Mouse (Mus musculus): ENCODE data around the gene Grip2. TPM values are rescaled to one million over a fixed set of nuclear protein-coding genes. Genes with fewer than 3 reads are reported as not detected.
A peak's percentile ranks its signal among the peaks of the same experiment; 100 is the strongest.

The Grip2 gene
- polyA plus RNA-seq, 1 experiment from 2014 or later: 0.45 TPM

DNA sequence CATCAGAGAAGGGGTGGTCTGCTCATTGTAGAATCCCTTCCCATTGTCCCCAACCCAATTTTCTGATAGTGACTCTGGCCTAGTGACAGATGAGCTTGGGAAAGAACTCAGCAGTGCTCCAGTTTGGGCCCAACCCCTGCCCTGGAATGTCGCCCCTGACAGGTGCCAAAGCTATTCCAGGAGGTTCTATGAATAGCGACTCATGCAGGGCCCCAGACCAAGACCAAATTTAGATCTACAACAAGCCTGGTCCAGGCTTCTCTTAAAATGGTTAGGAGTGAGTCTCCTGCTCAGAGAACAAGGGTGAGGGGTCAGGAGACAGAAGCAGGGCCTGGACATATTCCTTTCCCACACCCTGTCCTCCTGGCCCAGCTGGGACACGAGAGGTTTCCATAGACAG lies 42.0 kb downstream of the Grip2 start:
- Histone ChIP-seq H3K4me1 (replicated peaks) (no peaks in the 10 kb centered on the region), H3K4me2 (replicated peaks) (no peak overlapping the region), H3K27ac (no peak overlapping the region), H3K9me3 (no peaks in the 10 kb centered on the region), H3K4me3 (replicated peaks) (no peak overlapping the region), H3K9ac (no peak overlapping the region), H3K36me3 (no peaks in the 10 kb centered on the region), H3K27me3 (replicated peaks) (no peaks in the 10 kb centered on the region)
- 75% methylated on average over 3 of the region's 3 CpGs for whole genome bisulfite sequencing
- no peak for ATAC-seq

DNA sequence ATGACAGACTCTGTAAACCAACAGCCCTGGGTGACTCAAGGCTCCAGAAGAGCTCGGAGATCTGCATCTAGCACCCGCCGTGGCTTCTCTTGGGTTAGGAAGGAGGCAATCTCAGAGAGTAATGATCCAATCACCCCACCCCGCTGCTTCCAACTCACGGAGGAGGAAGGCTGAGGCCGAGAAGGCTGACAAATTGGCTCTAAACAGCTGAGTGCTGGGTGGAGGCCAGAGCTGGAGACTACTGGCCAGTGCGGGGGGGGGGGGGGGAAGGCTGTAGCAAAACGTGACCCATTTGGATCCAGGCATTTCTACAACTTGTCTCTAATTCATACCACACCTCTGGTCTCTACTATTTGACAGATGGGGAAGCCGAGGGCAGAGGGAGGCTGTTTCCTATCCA lies 47.8 kb downstream of the Grip2 start:
- Histone ChIP-seq H3K36me3 (no peaks in the 10 kb centered on the region), H3K9me3 (no peaks in the 10 kb centered on the region), H3K4me1 (replicated peaks) (no peaks in the 10 kb centered on the region), H3K4me3 (replicated peaks) (no peak overlapping the region), H3K27me3 (replicated peaks) (0 out of 2 replicates have a peak, but pooled peaks cover 7% of the 10 kb centered on the region), H3K27ac (no peak overlapping the region), H3K4me2 (replicated peaks) (no peak overlapping the region), H3K9ac (no peak overlapping the region)
- 55% methylated on average over 9 of the region's 9 CpGs for WGBS
- ATAC-seq: no peak

DNA sequence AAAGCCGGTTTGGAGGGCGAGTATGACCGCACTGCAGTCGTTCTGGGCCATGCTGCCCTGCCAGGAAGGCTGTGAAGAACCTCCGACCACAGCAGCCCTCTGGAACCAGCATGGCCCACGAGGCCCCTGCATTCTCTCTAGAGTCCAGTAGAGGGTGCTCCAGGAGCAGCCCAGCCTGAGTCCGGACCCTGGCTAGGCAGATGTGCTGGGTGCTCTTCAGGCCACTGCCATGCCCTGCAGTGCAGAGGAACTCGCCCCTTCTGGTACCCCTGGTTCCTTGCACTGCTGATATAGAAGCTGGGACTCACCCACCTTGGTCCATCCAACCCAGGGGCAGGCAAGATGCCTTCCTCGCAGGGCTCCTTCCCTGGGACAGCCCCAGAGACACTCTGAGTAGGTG lies 50.5 kb downstream of the Grip2 start:
- H3K4me3 ChIP-seq (replicated peaks): no peak overlapping the region
- 0 out of 2 replicates have a peak, but pooled peaks cover 7% of the 10 kb centered on the region for H3K27me3 ChIP-seq (replicated peaks)
- H3K4me2 ChIP-seq (replicated peaks): no peak overlapping the region
- ATAC-seq: peak; percentile 74
- no peaks in the 10 kb centered on the region for H3K9me3 ChIP-seq
- no peaks in the 10 kb centered on the region for H3K4me1 ChIP-seq (replicated peaks)
- H3K36me3 ChIP-seq: no peaks in the 10 kb centered on the region
- H3K9ac ChIP-seq: no peak overlapping the region
- no peak overlapping the region for H3K27ac ChIP-seq
- WGBS: 10% methylated on average over 9 of the region's 9 CpGs

DNA sequence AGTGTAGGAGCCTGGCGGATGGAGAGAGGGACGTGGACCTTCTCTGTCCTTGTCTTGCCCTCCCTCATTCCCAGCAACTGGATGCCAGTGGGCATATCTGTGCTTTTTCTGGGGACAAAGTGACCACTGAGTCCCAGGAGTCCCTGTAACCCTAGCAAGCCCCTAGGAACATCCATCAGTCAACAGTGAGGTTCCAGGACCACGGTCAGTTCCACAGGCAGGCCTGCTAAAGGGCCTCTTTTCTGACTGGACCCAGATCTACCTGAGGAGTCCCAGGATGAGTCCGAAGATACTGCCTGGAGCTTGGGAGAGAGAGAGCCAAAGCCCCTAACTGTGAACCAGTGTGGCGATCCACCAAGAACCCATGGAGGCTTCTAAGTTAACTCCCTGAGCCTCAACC lies 53.1 kb downstream of the Grip2 start:
- H3K9ac ChIP-seq: no peak overlapping the region
- no peak for ATAC-seq
- H3K27me3 ChIP-seq (replicated peaks): 0 out of 2 replicates have a peak, but pooled peaks cover 7% of the 10 kb centered on the region
- no peak overlapping the region for H3K4me2 ChIP-seq (replicated peaks)
- no peaks in the 10 kb centered on the region for H3K36me3 ChIP-seq
- no peaks in the 10 kb centered on the region for H3K9me3 ChIP-seq
- no peak overlapping the region for H3K27ac ChIP-seq
- no peaks in the 10 kb centered on the region for H3K4me1 ChIP-seq (replicated peaks)
- H3K4me3 ChIP-seq (replicated peaks): no peak overlapping the region
- WGBS: 71% methylated on average over 5 of the region's 5 CpGs

DNA sequence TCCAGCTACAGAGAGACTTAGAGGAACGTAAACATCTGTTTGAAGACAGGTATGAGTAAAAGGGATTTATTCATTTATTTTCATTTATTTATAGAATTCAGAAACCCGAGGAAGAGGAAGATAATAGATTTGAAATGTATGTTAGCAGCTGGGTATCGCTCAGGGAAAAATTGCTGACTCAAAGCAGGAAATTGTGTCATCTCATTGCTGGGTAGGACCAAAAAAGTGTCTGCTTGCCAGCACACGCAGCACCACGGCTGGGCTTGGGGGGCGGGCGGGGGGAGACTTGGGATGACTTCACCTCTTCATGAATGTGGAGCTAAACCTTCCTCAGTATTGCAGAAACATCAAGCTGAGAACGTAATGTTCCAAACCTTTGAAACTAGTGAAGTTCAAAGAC lies 59.5 kb downstream of the Grip2 start:
- no peak overlapping the region for H3K4me3 ChIP-seq (replicated peaks)
- H3K4me2 ChIP-seq (replicated peaks): no peak overlapping the region
- H3K27ac ChIP-seq: no peak overlapping the region
- no peak overlapping the region for H3K9ac ChIP-seq
- ATAC-seq: no peak
- no peaks in the 10 kb centered on the region for H3K4me1 ChIP-seq (replicated peaks)
- H3K9me3 ChIP-seq: no peaks in the 10 kb centered on the region
- no peaks in the 10 kb centered on the region for H3K27me3 ChIP-seq (replicated peaks)
- 76% methylated on average over 8 of the region's 8 CpGs for WGBS
- no peaks in the 10 kb centered on the region for H3K36me3 ChIP-seq

DNA sequence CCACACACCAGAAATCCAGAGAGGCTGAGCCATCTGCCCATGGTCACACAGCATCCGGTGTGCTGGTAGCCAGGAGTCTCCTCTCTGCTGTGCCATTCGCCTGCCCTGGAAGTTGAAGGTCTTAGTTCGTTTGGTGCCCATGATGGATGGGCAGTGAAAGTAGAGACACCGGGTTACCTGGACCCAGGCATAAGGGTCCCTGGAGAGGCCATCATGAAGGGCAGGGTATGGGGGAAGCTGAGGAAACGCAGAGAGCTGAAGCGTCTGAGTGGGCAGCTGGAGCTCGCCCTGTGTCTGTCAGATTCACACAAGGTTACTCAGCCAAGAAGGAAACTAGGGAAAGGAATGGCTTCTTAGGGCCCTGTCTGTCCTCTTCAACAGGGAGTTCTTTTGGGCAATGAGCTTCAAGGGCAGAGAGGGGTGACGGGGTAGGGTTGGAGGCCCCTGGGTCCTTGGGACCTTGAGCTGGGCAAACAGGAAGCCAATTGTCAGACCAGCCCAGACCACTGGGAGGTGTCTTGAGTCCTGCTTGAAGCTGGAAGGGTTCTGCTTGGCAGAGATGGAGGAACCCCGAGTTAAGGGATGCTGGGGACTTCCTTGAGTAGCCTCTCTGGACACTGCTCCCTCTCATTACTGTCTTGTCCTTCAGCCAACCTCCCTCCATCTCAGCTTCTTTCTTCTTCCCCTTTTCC lies 64.9 kb downstream of the Grip2 start:
- H3K27ac ChIP-seq: no peak overlapping the region
- no peak overlapping the region for H3K4me2 ChIP-seq (replicated peaks)
- no peak for ATAC-seq
- H3K9me3 ChIP-seq: no peaks in the 10 kb centered on the region
- H3K36me3 ChIP-seq: 0 out of 2 replicates have a peak, but pooled peaks cover 1% of the 10 kb centered on the region
- no peaks in the 10 kb centered on the region for H3K4me1 ChIP-seq (replicated peaks)
- H3K4me3 ChIP-seq (replicated peaks): no peak overlapping the region
- 75% methylated on average over 9 of the region's 9 CpGs for WGBS
- H3K27me3 ChIP-seq (replicated peaks): no peaks in the 10 kb centered on the region
- no peak overlapping the region for H3K9ac ChIP-seq

DNA sequence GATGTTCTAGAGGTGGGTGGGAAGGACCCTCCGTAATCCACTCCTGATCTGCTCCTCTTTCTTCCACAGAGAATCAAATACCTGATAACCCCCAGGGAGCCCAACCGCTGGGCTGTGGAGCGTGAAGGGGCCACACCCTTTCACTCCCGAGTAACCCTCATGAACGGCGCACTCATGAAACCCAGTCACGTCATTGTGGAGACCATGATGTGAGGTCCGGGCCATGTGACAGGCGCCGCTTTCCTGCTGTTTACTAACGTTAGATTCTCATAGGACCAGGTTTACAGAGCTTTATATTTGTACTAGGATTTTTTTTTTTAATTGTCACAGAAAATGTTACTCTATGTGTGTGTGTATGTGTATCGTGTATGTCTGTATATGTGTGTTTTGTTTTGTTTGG lies 72.2 kb downstream of the Grip2 start:
- Histone ChIP-seq H3K36me3 (peaks cover 14% of the 10 kb centered on the region), H3K27ac (no peak overlapping the region), H3K4me1 (replicated peaks) (no peaks in the 10 kb centered on the region), H3K4me2 (replicated peaks) (no peak overlapping the region), H3K9ac (no peak overlapping the region), H3K4me3 (replicated peaks) (no peak overlapping the region), H3K27me3 (replicated peaks) (no peaks in the 10 kb centered on the region), H3K9me3 (no peaks in the 10 kb centered on the region)
- ATAC-seq: no peak
- WGBS: 84% methylated on average over 12 of the region's 12 CpGs

DNA sequence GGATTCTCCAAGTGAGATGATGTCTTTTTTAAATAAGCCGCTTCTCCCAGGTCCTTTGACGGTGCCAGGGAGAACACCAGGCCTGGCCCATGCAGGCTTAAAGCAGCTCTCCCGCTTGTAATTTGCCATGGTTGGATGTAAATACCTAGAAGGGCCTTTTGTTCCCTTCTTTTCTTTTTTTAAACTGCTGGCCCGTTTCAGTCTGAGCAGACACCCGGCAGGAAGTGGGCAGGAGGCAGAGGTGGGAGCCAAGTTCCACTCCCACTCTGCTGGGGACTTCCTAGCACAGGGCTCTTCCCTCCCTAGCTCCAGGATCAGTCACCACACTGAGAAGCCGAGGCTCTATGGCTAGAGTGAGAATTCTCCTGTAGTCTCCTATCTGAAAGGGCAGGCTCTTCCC lies 73.0 kb downstream of the Grip2 start:
- Histone ChIP-seq H3K9ac (no peak overlapping the region), H3K4me2 (replicated peaks) (no peak overlapping the region), H3K9me3 (no peaks in the 10 kb centered on the region), H3K4me3 (replicated peaks) (no peak overlapping the region), H3K4me1 (replicated peaks) (no peaks in the 10 kb centered on the region), H3K36me3 (peaks cover 17% of the 10 kb centered on the region), H3K27ac (no peak overlapping the region), H3K27me3 (replicated peaks) (no peaks in the 10 kb centered on the region)
- 57% methylated on average over 6 of the region's 6 CpGs for WGBS
- no peak for ATAC-seq

DNA sequence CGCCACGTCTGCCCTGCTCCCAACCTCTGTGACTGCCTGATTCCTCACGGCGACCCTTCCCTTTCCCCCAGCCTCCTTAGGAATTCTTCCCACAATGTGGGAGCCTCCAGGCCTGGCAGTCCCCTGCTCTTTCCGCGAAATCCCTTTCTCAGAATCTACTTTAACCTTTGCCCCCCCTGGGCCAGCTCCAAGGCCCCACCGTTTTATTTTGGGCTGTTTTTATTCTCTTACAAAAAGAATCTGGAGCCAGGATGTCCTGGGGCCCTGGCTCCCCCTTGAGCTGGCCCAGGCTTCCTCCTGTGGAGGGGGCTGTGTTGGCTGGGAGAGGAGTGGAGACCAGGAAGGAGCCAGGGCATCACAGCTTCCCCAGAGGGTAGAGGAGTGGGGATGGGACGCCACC lies 74.2 kb downstream of the Grip2 start:
- WGBS: 65% methylated on average over 8 of the region's 8 CpGs
- H3K36me3 ChIP-seq: peaks cover 29% of the 10 kb centered on the region
- H3K4me3 ChIP-seq (replicated peaks): no peak overlapping the region
- no peak overlapping the region for H3K4me2 ChIP-seq (replicated peaks)
- no peak overlapping the region for H3K9ac ChIP-seq
- H3K4me1 ChIP-seq (replicated peaks): no peaks in the 10 kb centered on the region
- ATAC-seq: no peak
- H3K27ac ChIP-seq: no peak overlapping the region
- no peaks in the 10 kb centered on the region for H3K9me3 ChIP-seq
- H3K27me3 ChIP-seq (replicated peaks): no peaks in the 10 kb centered on the region

DNA sequence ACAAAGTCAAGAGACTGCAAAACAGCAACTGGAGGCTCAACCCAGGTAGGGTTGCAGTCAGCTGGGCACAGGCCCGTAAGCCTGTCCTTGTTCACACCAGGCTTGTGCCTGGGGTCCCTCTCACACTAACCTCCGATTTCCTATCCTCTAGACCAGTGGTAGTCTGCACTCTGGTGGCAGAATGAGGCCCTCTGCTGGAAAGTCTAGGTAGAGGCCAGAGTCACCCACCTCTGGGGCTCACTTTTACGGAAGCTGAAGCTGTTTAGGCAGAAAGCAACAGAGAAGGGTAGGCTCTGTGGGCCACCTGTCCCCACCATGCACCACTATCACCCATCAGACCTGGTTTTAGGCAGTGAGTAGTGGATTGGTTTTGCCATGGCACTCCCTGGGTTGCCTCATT lies 76.1 kb downstream of the Grip2 start:
- ATAC-seq: peak; percentile 17; the same call in 1 of the 2 replicates
- H3K27ac ChIP-seq: no peak overlapping the region
- H3K9ac ChIP-seq: no peak overlapping the region
- H3K4me2 ChIP-seq (replicated peaks): no peak overlapping the region
- H3K36me3 ChIP-seq: peaks cover 35% of the 10 kb centered on the region
- H3K4me3 ChIP-seq (replicated peaks): no peak overlapping the region
- H3K9me3 ChIP-seq: no peaks in the 10 kb centered on the region
- H3K4me1 ChIP-seq (replicated peaks): no peaks in the 10 kb centered on the region
- WGBS: 74% methylated on average over 3 of the region's 3 CpGs
- H3K27me3 ChIP-seq (replicated peaks): no peaks in the 10 kb centered on the region

DNA sequence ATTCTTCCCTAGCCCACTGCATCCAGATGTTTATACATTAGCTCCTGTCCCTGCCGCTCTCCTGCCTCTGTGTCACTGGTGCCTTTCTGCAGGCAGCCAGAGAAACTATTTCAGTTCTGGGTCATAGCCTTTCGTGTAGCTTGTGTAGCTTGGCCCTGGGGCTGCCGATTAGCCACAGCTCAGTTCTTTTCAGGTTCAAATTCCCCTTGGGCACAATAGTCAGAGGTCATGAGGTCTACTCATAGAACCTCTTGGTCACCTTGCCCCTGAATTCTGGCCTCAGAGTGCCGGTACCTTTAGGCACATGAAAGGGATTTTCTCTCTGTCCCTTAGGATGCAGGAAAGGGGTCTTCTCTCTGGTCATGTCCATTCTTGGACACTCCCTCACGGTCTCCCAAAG lies 80.3 kb downstream of the Grip2 start:
- Histone ChIP-seq H3K4me1 (replicated peaks) (no peaks in the 10 kb centered on the region), H3K27ac (no peak overlapping the region), H3K9me3 (no peaks in the 10 kb centered on the region), H3K9ac (no peak overlapping the region), H3K4me2 (replicated peaks) (no peak overlapping the region), H3K36me3 (peaks cover 53% of the 10 kb centered on the region), H3K27me3 (replicated peaks) (no peaks in the 10 kb centered on the region), H3K4me3 (replicated peaks) (no peak overlapping the region)
- ATAC-seq: no peak
- WGBS: 66% methylated on average over 5 of the region's 5 CpGs

DNA sequence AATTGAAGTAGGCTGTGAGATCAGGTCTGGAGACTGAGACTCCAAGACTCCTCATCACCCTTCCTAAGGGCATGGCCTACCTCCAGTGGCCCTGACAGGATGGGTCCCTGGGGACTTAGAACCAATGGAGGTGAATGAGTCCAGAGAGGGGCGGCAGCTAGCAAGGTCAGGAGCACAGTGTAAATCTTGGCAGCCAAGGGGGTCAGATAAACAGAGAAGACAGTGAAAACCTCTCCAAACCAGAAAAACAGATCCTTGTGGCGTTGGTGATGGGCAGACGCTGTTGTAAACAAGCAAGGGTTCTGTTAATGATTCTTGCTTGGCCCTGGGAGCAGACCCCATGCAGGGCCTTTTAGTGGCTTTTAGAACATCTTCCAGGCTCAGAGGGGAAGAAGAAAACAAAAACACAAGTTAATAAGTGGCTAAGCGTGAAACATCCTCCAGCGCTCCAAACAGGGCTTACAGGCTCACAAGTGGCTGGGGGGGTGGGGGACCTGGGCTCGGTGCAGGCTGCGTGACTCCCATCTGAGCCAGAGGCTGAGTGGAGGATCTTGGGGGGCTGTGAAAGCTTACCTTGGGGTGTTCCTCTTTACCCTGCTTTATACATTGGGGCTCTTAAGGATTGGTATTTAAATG lies 81.0 kb downstream of the Grip2 start:
- no peak for ATAC-seq

DNA sequence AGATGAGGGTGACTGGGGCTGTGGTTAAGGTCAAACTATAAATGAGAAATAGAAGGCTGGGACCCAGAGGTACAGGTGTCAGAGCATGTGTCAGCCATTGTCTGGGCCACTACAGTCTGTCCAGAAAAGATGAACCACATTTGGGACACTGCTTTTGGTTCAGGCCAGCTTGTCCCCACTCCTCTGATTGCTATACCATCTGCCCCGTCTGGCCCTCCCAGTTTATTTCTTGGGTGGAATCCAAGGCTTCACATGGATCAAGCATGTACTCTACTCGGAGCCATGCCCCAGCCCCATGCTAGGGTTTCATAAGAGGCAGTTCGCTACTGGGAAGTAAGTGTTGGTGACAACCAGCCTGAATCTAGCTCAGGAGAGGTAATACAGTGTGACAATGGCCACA lies 81.8 kb downstream of the Grip2 start:
- Histone ChIP-seq H3K27ac (no peak overlapping the region), H3K36me3 (peaks cover 50% of the 10 kb centered on the region), H3K27me3 (replicated peaks) (no peaks in the 10 kb centered on the region), H3K4me3 (replicated peaks) (no peak overlapping the region), H3K4me1 (replicated peaks) (no peaks in the 10 kb centered on the region), H3K9ac (no peak overlapping the region), H3K4me2 (replicated peaks) (no peak overlapping the region), H3K9me3 (no peaks in the 10 kb centered on the region)
- ATAC-seq: no peak
- 75% methylated on average over 3 of the region's 3 CpGs for WGBS

More for the DNA sequence above, 81.0 kb downstream of the Grip2 start:
- Histone ChIP-seq H3K4me3 (replicated peaks) (no peak overlapping the region), H3K9ac (no peak overlapping the region), H3K36me3 (peaks cover 57% of the 10 kb centered on the region), H3K4me2 (replicated peaks) (no peak overlapping the region), H3K4me1 (replicated peaks) (no peaks in the 10 kb centered on the region), H3K27ac (no peak overlapping the region), H3K9me3 (no peaks in the 10 kb centered on the region), H3K27me3 (replicated peaks) (no peaks in the 10 kb centered on the region)
- WGBS: 48% methylated on average over 7 of the region's 7 CpGs
